Mouse (Mus musculus) cerebellum, postnatal 36 days (tissue): ENCODE results near the gene Rfx5.
"Not testable (repeated sequence)": the region's sequence is repeated elsewhere in the genome, so short reads cannot be mapped to it uniquely, and the experiment has no call there.

ENCODE experiments used
- DNase-seq, 2 experiments: peaks; one replicate each; pipeline ENCODE4 v3.0.0; 2021 to 2022; ENCODE audit warnings: mixed read lengths in 2 of 2

Rfx5 gene

GRCm38 (mm10) chr3:94936147-94936546 is 17.7 kb upstream of the Rfx5 start:
- DNase-seq, result not testable (repeated sequence)

GRCm38 (mm10) chr3:94937194-94937593 is 16.7 kb upstream of the Rfx5 start:
- DNase-seq, result not testable (repeated sequence)

- DNase-seq, result not testable (repeated sequence)
These were observed 13.8 kb upstream of the Rfx5 start for GRCm38 (mm10) chr3:94940033-94940432.

GRCm38 (mm10) chr3:94942211-94942967 is 11.5 kb upstream of the Rfx5 start:
- DNase-seq, result not testable (repeated sequence)

- not testable (repeated sequence) for DNase-seq
These were observed 10.2 kb upstream of the Rfx5 start for GRCm38 (mm10) chr3:94943706-94944105.

GRCm38 (mm10) chr3:94948066-94948614 is 5.7 kb upstream of the Rfx5 start:
- no peak for DNase-seq

GRCm38 (mm10) chr3:94949645-94950044 is 4.2 kb upstream of the Rfx5 start:
- DNase-seq, result no peak

GRCm38 (mm10) chr3:94952806-94953205 is 1.1 kb upstream of the Rfx5 start:
- peak; percentile 45 to 51 for DNase-seq

GRCm38 (mm10) chr3:94953384-94953763 is 501 bp upstream of the Rfx5 start:
- DNase-seq, result no peak

GRCm38 (mm10) chr3:94958295-94958694 is 4.4 kb downstream of the Rfx5 start:
- no peak for DNase-seq

GRCm38 (mm10) chr3:94959871-94960270 is 6.0 kb downstream of the Rfx5 start:
- DNase-seq, result no peak

GRCm38 (mm10) chr3:94960322-94960721 is 6.4 kb downstream of the Rfx5 start:
- DNase-seq, result no peak

- DNase-seq, result no peak
These were observed 11.1 kb downstream of the Rfx5 start for GRCm38 (mm10) chr3:94964989-94965388.

- no peak for DNase-seq
These were observed 12.0 kb downstream of the Rfx5 start for GRCm38 (mm10) chr3:94965878-94966277.

GRCm38 (mm10) chr3:94972552-94972951 is 18.7 kb downstream of the Rfx5 start:
- DNase-seq, result no peak

- DNase-seq, result no peak
These were observed 19.7 kb downstream of the Rfx5 start for GRCm38 (mm10) chr3:94973620-94974019.

GRCm38 (mm10) chr3:94974026-94974527 is 20.2 kb downstream of the Rfx5 start:
- DNase-seq, result no peak

- DNase-seq, result peak; percentile 74 to 85
These were observed 20.9 kb downstream of the Rfx5 start, which contains the start of gene Pi4kb for GRCm38 (mm10) chr3:94974528-94975422. TSS of gene Pi4kb (plus strand) at chr3:94974731.

- DNase-seq, result no peak
These were observed 30.4 kb downstream of the Rfx5 start for GRCm38 (mm10) chr3:94984312-94984711.

- no peak for DNase-seq
These were observed 31.6 kb downstream of the Rfx5 start for GRCm38 (mm10) chr3:94985513-94985912.

GRCm38 (mm10) chr3:94987578-94987977 is 33.7 kb downstream of the Rfx5 start:
- DNase-seq, result no peak

GRCm38 (mm10) chr3:94989159-94989761 is 35.4 kb downstream of the Rfx5 start:
- no peak for DNase-seq

GRCm38 (mm10) chr3:94996946-94997345 is 43.1 kb downstream of the Rfx5 start:
- peak; percentile 82 to 92 for DNase-seq
